Mouse (Mus musculus) left cerebral cortex, adult 8-10 months (tissue): ENCODE data around the gene F830045P16Rik. TPM values are rescaled to one million over a fixed set of nuclear protein-coding genes. Genes with fewer than 3 reads are reported as not detected.
A peak's percentile ranks its signal among the peaks of the same experiment; 100 is the strongest.
"Not testable (repeated sequence)": the region's sequence is repeated elsewhere in the genome, so short reads cannot be mapped to it uniquely, and the experiment has no call there.

Experiments used
- DNase-seq, 2 experiments: peaks; one replicate each; pipeline ENCODE4 v3.0.0; 2022; ENCODE audit warnings: low spot score in 2 of 2
- total RNA-seq, 4 experiments: library from RNA; stranded (reverse); gene quantifications; 2 replicates each; pipeline ENCODE4 v1.2.4; 2022

F830045P16Rik gene
- total RNA-seq, 4 experiments from 2014 or later, result 0.73 to 1.4 (median 1.1) TPM

GRCm38 (mm10) chr2:129502641-129503040 lies 33.8 kb downstream of the F830045P16Rik start:
- peak; percentile 23 to 38 for DNase-seq

- DNase-seq, result no peak
Observed at GRCm38 (mm10) chr2:129489496-129490285, 46.7 kb downstream of the F830045P16Rik start.

- DNase-seq, result no peak
Observed at GRCm38 (mm10) chr2:129483150-129483549, 53.3 kb downstream of the F830045P16Rik start.

- no peak for DNase-seq
Observed at GRCm38 (mm10) chr2:129471905-129472304, 64.5 kb downstream of the F830045P16Rik start.

GRCm38 (mm10) chr2:129470839-129471238 lies 65.6 kb downstream of the F830045P16Rik start:
- no peak for DNase-seq

GRCm38 (mm10) chr2:129438772-129439171 lies 97.6 kb downstream of the F830045P16Rik start:
- DNase-seq, result not testable (repeated sequence)

GRCm38 (mm10) chr2:129435154-129435553 lies 101.2 kb downstream of the F830045P16Rik start:
- no peak for DNase-seq

- no peak for DNase-seq
Observed at GRCm38 (mm10) chr2:129423741-129424140, 112.7 kb downstream of the F830045P16Rik start.

GRCm38 (mm10) chr2:129420897-129421561 lies 115.4 kb downstream of the F830045P16Rik start:
- DNase-seq, result no peak

- DNase-seq, result no peak
Observed at GRCm38 (mm10) chr2:129419361-129419880, 117.0 kb downstream of the F830045P16Rik start.

GRCm38 (mm10) chr2:129414593-129414992 lies 121.8 kb downstream of the F830045P16Rik start:
- no peak for DNase-seq

GRCm38 (mm10) chr2:129413488-129413887 lies 122.9 kb downstream of the F830045P16Rik start:
- DNase-seq, result peak in 1 of 2 experiments; percentile 38

- no peak for DNase-seq
Observed at GRCm38 (mm10) chr2:129411651-129412050, 124.8 kb downstream of the F830045P16Rik start.

GRCm38 (mm10) chr2:129410344-129410743 lies 126.1 kb downstream of the F830045P16Rik start:
- DNase-seq, result no peak

GRCm38 (mm10) chr2:129408476-129408875 lies 127.9 kb downstream of the F830045P16Rik start:
- peak; percentile 70 to 84 for DNase-seq

Other genes starting within 250 kb of the F830045P16Rik start
- under 1 TPM; 0.63 to 0.78 (median 0.76) TPM for gene Ckap2l, start 239.4 kb downstream of the F830045P16Rik start, total RNA-seq
- 1 to 10 TPM in 2 of 4 experiments, under 1 TPM in 2; 0.70 to 1.0 (median 0.87) TPM for gene Il1a, start 226.6 kb downstream of the F830045P16Rik start, total RNA-seq
- under 1 TPM; 0.36 to 0.81 (median 0.56) TPM for gene Il1b, start 165.5 kb downstream of the F830045P16Rik start, total RNA-seq
- gene Sirpa, start 56.2 kb upstream of the F830045P16Rik start, total RNA-seq, result 100 to 1,000 TPM; 366 to 392 (median 382) TPM
- 10 to 100 TPM; 45.0 to 64.2 (median 51.7) TPM for gene Pdyn, start 163.2 kb upstream of the F830045P16Rik start, total RNA-seq